Mouse (Mus musculus) hematopoietic stem cell, adult 5-6 weeks (primary cell): ENCODE data around the gene R3hdml. TPM values are rescaled to one million over a fixed set of nuclear protein-coding genes. Genes with fewer than 3 reads are reported as not detected.

Experiments
- ATAC-seq, 2 experiments: fragments of 125-278 bp in 1 of 2; replicated peaks in 1 of 2; 2 replicates each; pipeline ENCODE4 v1.8.0; 2016 to 2017; ENCODE audit warnings: inconsistent platforms in 2 of 2, mild to moderate bottlenecking in 2 of 2, moderate number of reproducible peaks in 2 of 2, low read depth in 1 of 2, moderate TSS enrichment in 1 of 2; ENCODE audit not compliant: low FRiP score in 2 of 2, poor library complexity in 2 of 2, severe bottlenecking in 2 of 2, insufficient read depth in 1 of 2, low TSS enrichment in 1 of 2
- total RNA-seq: library from RNA; stranded (forward); fragments of 172-1452, 232-1000 nt; gene quantifications from 2 replicates; pipeline ENCODE4 v1.2.3, GENCODE M21; 2017

The R3hdml gene
- total RNA-seq, 1 experiment from 2014 or later = not detected

DNA sequence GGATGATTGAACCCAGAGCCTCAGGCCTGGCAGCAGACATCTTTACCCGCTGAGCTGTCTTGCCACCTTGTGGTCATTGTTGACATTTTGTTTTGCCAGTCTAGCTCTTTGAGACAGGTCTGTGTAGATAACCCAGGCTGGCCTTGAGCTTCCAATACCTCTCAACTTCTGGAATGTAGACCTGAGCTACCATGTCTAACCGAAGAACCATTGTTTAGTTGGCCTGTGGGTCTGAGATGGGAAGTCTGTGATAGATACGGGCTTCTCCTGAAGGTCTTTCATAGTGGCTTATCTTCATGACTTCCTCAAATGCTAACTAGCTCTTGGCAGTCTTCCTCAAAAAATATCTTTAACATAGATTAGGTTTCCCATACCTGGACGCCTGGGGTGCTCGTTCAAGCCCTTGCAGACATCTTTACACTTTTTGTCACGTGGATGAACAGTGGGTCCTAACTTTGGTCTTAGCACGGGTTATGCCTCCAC lies 33.7 kb downstream of the R3hdml start:
- ATAC-seq = no peak

GRCm38 (mm10) chr2:163527497-163527896 lies 35.4 kb downstream of the R3hdml start:
- no peak for ATAC-seq

DNA sequence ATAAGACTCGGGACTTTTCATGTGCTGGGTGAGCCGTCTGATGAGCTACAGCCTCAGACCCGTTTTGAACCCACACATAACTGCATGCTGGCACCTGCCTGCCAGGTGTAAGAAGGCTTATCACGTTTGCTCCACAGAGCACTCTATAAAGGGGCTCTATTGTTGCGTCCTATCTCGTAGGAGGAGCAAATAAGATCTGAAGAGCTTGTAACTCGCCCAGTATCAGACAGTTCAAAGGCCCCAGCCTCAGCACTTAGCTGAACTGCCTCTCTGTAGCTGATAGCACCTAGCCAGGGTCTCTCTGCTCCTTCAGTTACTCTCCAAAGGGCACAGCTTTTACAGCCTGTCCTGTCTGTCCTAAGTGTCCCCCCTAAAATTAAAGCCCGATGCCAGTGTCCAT lies 38.3 kb downstream of the R3hdml start:
- no peak for ATAC-seq

DNA sequence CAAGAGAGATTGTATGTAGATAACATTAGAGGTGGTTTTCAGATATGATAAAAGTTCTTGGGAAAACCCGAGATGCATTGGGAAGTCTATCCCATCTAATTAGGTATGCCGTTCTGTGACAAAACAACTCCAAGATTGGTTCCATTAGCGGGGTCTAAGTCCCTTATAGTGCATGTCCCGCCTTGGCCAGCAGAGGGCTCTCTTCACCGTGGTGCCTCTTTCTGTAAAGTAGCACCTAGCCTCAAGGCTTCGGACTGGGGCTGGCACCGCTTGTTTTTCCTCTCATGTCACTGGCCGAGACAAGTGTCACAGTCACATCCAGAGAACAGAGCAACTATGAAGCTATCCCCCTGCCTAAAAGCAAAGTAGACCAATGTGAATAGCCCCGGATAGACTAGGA lies 39.8 kb downstream of the R3hdml start:
- peak; percentile 72 to 74 for ATAC-seq

DNA sequence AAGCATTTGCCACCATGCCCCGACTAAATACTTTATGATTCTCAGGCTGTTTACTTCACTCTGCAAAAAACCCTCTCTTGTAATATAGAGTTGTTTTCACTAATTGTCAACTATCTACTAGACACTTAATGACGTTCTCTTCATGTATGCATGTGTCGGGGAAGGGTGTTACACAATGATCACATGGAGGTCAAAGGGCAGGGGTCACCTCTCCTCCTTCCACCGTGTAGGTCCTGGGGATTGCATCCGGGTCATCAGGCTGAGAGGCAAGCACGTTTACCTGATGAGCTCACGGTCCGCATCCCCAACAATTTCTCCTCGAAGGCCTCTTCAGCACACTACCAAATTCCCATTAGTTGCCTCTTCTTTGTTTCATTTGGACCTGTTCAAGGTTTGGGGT lies 41.1 kb downstream of the R3hdml start:
- no peak for ATAC-seq

GRCm38 (mm10) chr2:163534958-163535524 lies 42.9 kb downstream of the R3hdml start:
- peak; percentile 88 to 90 for ATAC-seq

DNA sequence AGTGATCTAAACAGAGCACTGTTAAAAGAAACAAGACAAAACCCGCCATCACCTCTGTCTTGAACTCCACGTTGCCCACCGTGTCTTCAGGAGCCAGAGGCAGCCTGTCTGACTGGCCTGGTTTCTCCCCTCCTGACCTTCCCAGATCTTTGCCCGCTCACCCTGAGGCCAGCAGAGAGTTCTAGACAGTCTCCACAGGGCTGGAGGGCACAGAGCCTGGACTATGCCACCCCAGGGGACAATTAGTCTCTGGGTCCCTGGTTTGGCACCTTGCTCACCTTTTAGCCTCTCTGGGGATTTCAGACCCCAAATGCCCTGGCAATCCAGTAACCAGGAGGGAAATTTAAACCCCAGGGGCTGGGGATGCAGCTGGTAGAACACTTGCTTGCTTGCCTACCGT lies 45.3 kb downstream of the R3hdml start:
- no peak for ATAC-seq

GRCm38 (mm10) chr2:163538410-163538809 lies 46.3 kb downstream of the R3hdml start:
- ATAC-seq = no peak

DNA sequence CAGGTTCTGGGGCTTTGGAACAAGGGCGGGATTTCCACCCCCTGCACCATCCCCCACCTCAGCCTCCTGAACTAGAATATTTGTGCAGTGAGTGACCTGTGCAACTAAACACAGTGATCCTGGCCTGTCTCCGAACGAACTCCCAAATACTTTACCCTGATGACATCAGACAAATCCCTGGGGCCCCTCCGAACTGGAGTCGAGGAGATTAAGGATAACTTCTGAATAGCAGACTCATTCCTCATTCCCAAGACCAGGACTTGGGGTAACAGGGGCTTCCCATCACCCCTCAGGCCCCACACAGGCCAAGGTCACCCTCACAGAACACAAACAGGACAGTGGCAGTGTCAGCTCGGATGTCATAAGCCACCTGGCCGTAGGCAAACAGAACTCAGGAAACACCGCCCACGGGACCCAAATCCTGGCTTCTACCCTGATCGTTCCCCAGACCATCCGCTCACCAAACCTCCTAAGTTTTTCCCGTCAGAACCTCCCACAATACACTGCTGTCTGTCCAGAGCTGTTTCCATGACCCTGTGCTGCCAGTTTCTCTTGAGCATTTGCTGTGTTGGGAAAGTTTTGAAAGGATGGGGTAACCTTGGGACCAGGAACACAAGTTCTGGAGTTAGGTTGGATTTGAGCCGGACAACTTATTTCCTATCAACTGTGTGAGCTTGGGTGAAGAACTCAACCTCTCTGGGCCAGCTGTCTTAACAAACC lies 47.4 kb downstream of the R3hdml start:
- ATAC-seq = no peak

DNA sequence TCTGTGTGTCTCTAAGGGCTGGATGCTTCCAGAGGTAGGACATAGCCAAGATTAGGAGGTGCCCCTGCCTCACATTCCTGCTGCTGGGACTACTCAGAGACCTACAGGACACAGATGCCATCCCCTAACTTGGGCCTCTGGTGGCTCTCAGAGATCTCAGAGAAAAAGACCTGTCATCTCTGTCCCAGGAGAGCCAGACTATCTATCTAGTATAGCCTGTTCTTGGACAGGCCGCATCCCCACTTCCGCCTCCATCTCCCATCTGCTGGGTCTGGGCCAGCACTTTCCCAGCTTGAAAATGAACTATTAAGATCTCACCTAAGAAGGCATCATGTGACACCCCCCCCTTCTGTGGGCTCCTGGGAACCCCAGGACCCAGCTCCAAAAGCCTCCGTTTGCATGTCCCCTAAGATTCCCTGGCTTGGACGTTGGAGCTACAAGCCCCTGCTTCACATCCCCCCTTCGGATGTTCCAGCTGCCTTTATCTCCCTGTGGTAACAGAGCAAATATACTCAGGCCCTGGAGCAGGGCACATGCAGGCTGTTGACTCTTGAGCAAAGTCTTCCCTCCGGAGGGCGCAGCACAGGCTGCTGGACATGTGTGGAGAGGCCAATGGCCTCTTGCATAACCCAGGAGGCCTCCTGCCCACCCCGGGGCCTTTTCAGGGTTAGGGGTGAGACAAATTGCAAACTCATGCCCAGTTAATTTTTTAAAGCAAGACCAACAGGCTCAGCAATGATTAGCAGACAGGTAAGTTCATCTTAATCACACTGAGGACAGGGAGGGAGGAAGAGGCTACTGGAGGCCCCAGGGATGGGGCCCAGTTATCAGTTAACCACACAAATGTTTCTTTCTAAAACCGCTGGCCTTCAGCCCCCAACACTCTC lies 48.4 kb downstream of the R3hdml start:
- ATAC-seq = no peak

GRCm38 (mm10) chr2:163541568-163542182 lies 49.6 kb downstream of the R3hdml start:
- no peak for ATAC-seq

- no peak for ATAC-seq
These were observed 50.6 kb downstream of the R3hdml start for GRCm38 (mm10) chr2:163542674-163543073.

- no peak for ATAC-seq
These were observed 54.7 kb downstream of the R3hdml start for GRCm38 (mm10) chr2:163546623-163547318.

- no peak for ATAC-seq
These were observed 56.7 kb downstream of the R3hdml start for GRCm38 (mm10) chr2:163548822-163549221.

- ATAC-seq = no peak
These were observed 57.7 kb downstream of the R3hdml start for GRCm38 (mm10) chr2:163549786-163550185.
